Mouse (Mus musculus) kidney, postnatal 0 days (tissue): ENCODE measurements around the gene 1700008P02Rik. TPM values are rescaled to one million over a fixed set of nuclear protein-coding genes. Genes with fewer than 3 reads are reported as not detected.
A peak's percentile ranks its signal among the peaks of the same experiment; 100 is the strongest.
"Not testable (repeated sequence)": the region's sequence is repeated elsewhere in the genome, so short reads cannot be mapped to it uniquely, and the experiment has no call there.

Experiments
- ATAC-seq: fragments of 200-750 bp; cut with Nextera tagmentation; replicated peaks from 2 replicates; pipeline ENCODE4 v1.8.0; 2017; ENCODE audit warnings: low read depth, moderate number of reproducible peaks, moderate TSS enrichment, moderate library complexity; ENCODE audit not compliant: low FRiP score
- DNase-seq: peaks from one replicate; pipeline ENCODE4 v3.0.0-alpha.2; 2016; ENCODE audit warnings: low spot score
- H3K27ac ChIP-seq: fragments of 300-500 bp; sonication (generic); 2 replicates; pipeline ENCODE4 v1.5.1; 2014; ENCODE audit warnings: mild to moderate bottlenecking
- H3K27me3 ChIP-seq: fragments of 300-500 bp; sonication (generic); 2 replicates; pipeline ENCODE4 v1.6.1; 2014; ENCODE audit warnings: low read length, mixed read lengths; ENCODE audit not compliant: insufficient read depth
- H3K36me3 ChIP-seq: fragments of 300-500 bp; sonication (generic); 2 replicates; pipeline ENCODE4 v1.6.1; 2014; ENCODE audit warnings: low read length, mixed read lengths; ENCODE audit not compliant: insufficient read depth
- H3K4me1 ChIP-seq: fragments of 300-500 bp; sonication (generic); replicated peaks from 2 replicates; pipeline ENCODE4 v1.6.1; 2014; ENCODE audit warnings: antibody characterized with exemption, low read length, mixed read lengths; ENCODE audit not compliant: insufficient read depth
- H3K4me2 ChIP-seq: fragments of 300-500 bp; sonication (generic); 2 replicates; pipeline ENCODE4 v1.6.1; 2014; ENCODE audit warnings: mild to moderate bottlenecking, low read length, moderate library complexity, mixed read lengths
- H3K4me3 ChIP-seq: fragments of 300-500 bp; sonication (generic); replicated peaks from 2 replicates; pipeline ENCODE4 v1.5.1; 2014; ENCODE audit warnings: low read depth, low read length
- H3K9ac ChIP-seq: fragments of 300-500 bp; sonication (generic); 2 replicates; pipeline ENCODE4 v1.6.1; 2014; ENCODE audit warnings: low read depth, low read length
- H3K9me3 ChIP-seq: fragments of 300-500 bp; sonication (generic); replicated peaks from 2 replicates; pipeline ENCODE4 v1.6.1; 2016; ENCODE audit warnings: low read length, inconsistent platforms, mixed read lengths
- CTCF ChIP-seq: IDR thresholded peaks from 2 replicates; pipeline ENCODE4 v1.5.1; 2016; ENCODE audit warnings: antibody characterized with exemption, low read depth, mild to moderate bottlenecking, moderate library complexity
- WGBS: fragments of 180-500 bp; shearing (Covaris S2); extraction: QIAGEN DNeasy Blood & Tissue Kit; methylation state at CpG from one replicate; pipeline ENCODE4 v1.1.7; 2014; 5-methylcytosine and 5-hydroxymethylcytosine counted together
- polyA plus RNA-seq: library from polyadenylated mRNA; unstranded; fragments of >200 nt; fragmentation: Nextera tagmentation; extraction: Ambion mirVana; gene quantifications from 2 replicates; pipeline ENCODE4 v1.2.1, GENCODE M21; 2015

Gene 1700008P02Rik
- polyA plus RNA-seq, result not detected in 2 replicates

GRCm38 (mm10) chr3:6620343-6620742 is at the start of gene 1700008P02Rik:
1700008P02Rik (minus strand) TSS chr3:6620443.
- Histone ChIP-seq H3K27ac (no peak within 1 kb of the TSS), H3K27me3 (no peaks in the 10 kb centered on the region), H3K9me3 (no peaks in the 10 kb centered on the region), H3K4me1 (no peaks in the 10 kb centered on the region), H3K4me2 (no peak within 1 kb of the TSS), H3K36me3 (no peaks in the 10 kb centered on the region), H3K9ac (no peak within 1 kb of the TSS), H3K4me3 (no peak within 1 kb of the TSS)
- no peak for DNase-seq
- TF ChIP-seq CTCF, result no peak
- no peak for ATAC-seq
- WGBS, result 94% methylated on average over 7 of the region's 7 CpGs

DNA sequence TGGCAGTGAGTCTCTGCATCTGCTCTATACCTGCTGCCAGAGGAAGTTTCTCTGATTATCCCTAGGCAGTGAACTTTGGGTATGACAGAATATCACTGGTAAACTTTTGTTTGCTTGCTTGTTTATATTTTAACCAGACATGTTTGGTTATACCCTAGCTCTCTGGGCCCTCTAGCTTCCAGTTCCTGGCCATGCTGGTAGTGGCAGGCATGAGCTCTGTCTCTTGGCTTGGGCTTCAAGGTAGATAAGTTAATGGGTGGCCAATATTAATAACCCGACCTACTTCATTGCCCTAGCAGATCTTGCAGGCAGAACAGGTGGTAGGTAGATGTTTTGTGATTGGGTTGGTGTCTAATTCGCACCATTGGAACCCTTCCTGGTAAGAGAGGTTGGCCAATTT is 29.2 kb upstream of the 1700008P02Rik start:
- 78% methylated on average over 2 of the region's 2 CpGs for WGBS
- no peak for ATAC-seq

GRCm38 (mm10) chr3:6638151-6638550 is 17.9 kb upstream of the 1700008P02Rik start:
- not testable (repeated sequence) for H3K27ac ChIP-seq, H3K4me3 ChIP-seq, H3K9ac ChIP-seq, H3K4me2 ChIP-seq, H3K9me3 ChIP-seq, ATAC-seq, DNase-seq, H3K27me3 ChIP-seq, H3K36me3 ChIP-seq, H3K4me1 ChIP-seq

More for the DNA sequence above, 29.2 kb upstream of the 1700008P02Rik start:
- Histone ChIP-seq H3K4me1 (no peaks in the 10 kb centered on the region), H3K4me2 (no peak overlapping the region), H3K36me3 (no peaks in the 10 kb centered on the region), H3K27ac (no peak overlapping the region), H3K9me3 (no peaks in the 10 kb centered on the region), H3K9ac (no peak overlapping the region), H3K27me3 (no peaks in the 10 kb centered on the region), H3K4me3 (no peak overlapping the region)
- TF ChIP-seq CTCF, result no peak
- no peak for DNase-seq

- DNase-seq (peak; percentile 52), ATAC-seq (no peak)
- Histone ChIP-seq H3K27me3 (no peaks in the 10 kb centered on the region), H3K4me3 (no peak overlapping the region), H3K27ac (no peak overlapping the region), H3K9ac (no peak overlapping the region), H3K4me2 (no peak overlapping the region), H3K9me3 (no peaks in the 10 kb centered on the region), H3K36me3 (no peaks in the 10 kb centered on the region), H3K4me1 (no peaks in the 10 kb centered on the region)
- no peak for TF ChIP-seq CTCF
These were observed 14.0 kb upstream of the 1700008P02Rik start for GRCm38 (mm10) chr3:6634256-6634655.

GRCm38 (mm10) chr3:6617881-6618280 is 2.4 kb downstream of the 1700008P02Rik start:
- ATAC-seq (no peak), DNase-seq (no peak)
- Histone ChIP-seq H3K4me1 (no peaks in the 10 kb centered on the region), H3K4me2 (no peak overlapping the region), H3K27ac (no peak overlapping the region), H3K9ac (no peak overlapping the region), H3K4me3 (no peak overlapping the region), H3K36me3 (no peaks in the 10 kb centered on the region), H3K9me3 (no peaks in the 10 kb centered on the region), H3K27me3 (no peaks in the 10 kb centered on the region)
- TF ChIP-seq CTCF, result no peak
